In genomic region chr11:88948896-88949295, GRCm38 (mm10) we compare ENCODE assay signal across 22 mouse cellular contexts. TPM values are rescaled to one million over a fixed set of nuclear protein-coding genes. Genes with fewer than 3 reads are reported as not detected.
"Had no signal": no experiment of that assay in that cellular context is flagged by ENCODE, and none has a peak within 500 bp of the region (broad histone marks: within the 10 kb centered on the region; RNA-seq: fewer than 3 reads in every experiment).

No protein-coding gene starts in this region.

- H3K27me3 ChIP-seq: limb, embryonic 13.5 days; midbrain, embryonic 15.5 days; neural tube, embryonic 13.5 days; stomach, embryonic 15.5 days had no signal

- H3K9me3 ChIP-seq: limb, embryonic 13.5 days; megakaryocyte, embryonic 14.5 days; midbrain, embryonic 15.5 days; neural tube, embryonic 13.5 days; stomach, embryonic 15.5 days had no signal

- DNase-seq: kidney, adult 11 months; kidney, adult 9 months; kidney, postnatal 4 days; lung, embryonic 14.5 days; lung, postnatal 14 days; retina, postnatal 1 day; right cerebral cortex, postnatal 4 days; spleen, adult 18-20 months; thymus, postnatal 4 days had no signal

- H3K4me3 ChIP-seq: layer of hippocampus, adult 2 months; limb, embryonic 13.5 days; megakaryocyte, embryonic 14.5 days; midbrain, embryonic 15.5 days; neural tube, embryonic 13.5 days; stomach, embryonic 15.5 days had no signal

- ATAC-seq: midbrain, embryonic 15.5 days had no signal

- H3K4me2 ChIP-seq: limb, embryonic 13.5 days; liver, embryonic 11.5 days; lung, embryonic 14.5 days; midbrain, embryonic 11.5 days; midbrain, embryonic 15.5 days; neural tube, embryonic 13.5 days; stomach, embryonic 15.5 days had no signal

- H3K9ac ChIP-seq: limb, embryonic 13.5 days; lung, embryonic 14.5 days; midbrain, embryonic 15.5 days; neural tube, embryonic 13.5 days; stomach, embryonic 15.5 days had no signal

- H3K27ac ChIP-seq: kidney, postnatal 0 days; layer of hippocampus, adult 2 months; limb, embryonic 13.5 days; midbrain, embryonic 15.5 days; neural tube, embryonic 13.5 days; stomach, embryonic 15.5 days had no signal

RNA-seq across cellular contexts. Expression of gene Elobl, which starts 17.8 kb away (rescaled TPM):
- total RNA-seq: layer of hippocampus, adult 2 months; layer of hippocampus, postnatal 10 days; left cerebral cortex, postnatal 36 days had no signal
- polyA plus RNA-seq: kidney, postnatal 0 days; limb, embryonic 13.5 days; liver, embryonic 11.5 days; liver, embryonic 16.5 days; lung, embryonic 14.5 days; macrophage; midbrain, embryonic 11.5 days; midbrain, embryonic 15.5 days; neural tube, embryonic 13.5 days; stomach, embryonic 15.5 days had no signal
